Mouse (Mus musculus): ENCODE data around the gene Slc35a3.
A peak's percentile ranks its signal among the peaks of the same experiment; 100 is the strongest.
"Not testable (repeated sequence)": the region's sequence is repeated elsewhere in the genome, so short reads cannot be mapped to it uniquely, and the experiment has no call there.

Slc35a3 gene

GRCm38 (mm10) chr3:116712436-116712881 is at the start of gene Slc35a3:
Gene Slc35a3 (minus strand): TSS chr3:116712831.
- DNase-seq (ENCODE audit: low spot score): peak; percentile 24

- no peak for DNase-seq (ENCODE audit: low spot score)
Measured at GRCm38 (mm10) chr3:116752818-116753217, 40.2 kb upstream of the Slc35a3 start.

DNA sequence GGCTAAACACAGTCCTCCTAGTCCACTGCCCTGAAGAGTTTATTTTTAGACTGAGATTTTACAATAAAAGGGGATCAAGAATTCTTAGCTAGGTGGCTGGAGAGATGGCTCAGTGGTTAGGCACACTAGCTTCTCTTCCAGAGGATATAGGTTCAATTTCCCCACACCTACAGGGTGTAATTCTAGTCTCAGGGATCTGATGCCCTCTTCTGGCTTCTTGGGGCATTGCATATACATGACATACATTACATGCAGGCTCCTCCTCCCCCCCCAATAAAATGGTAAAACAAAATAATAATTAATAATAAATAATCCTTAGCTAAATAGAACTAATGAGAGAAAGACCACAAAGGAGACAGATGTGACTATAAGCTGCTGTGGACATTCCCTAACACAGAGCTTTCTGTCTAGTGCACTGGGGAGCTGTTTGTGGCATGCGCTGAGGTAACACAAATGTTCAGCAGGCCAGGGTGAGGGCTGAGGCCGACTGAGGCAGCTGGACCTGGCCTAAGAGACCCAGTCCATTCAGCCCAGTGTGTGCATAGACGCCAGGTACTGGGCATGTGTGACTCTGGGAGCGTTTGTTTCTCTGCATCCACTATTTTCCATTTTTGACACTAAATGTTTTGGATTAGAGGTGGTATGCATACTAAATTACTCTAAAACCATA is 38.7 kb upstream of the Slc35a3 start:
- DNase-seq (ENCODE audit: low spot score): peak; percentile 41

- DNase-seq (ENCODE audit: low spot score): peak; percentile 43
Measured at GRCm38 (mm10) chr3:116748391-116749170, 36.0 kb upstream of the Slc35a3 start.

GRCm38 (mm10) chr3:116747648-116748047 is 35.0 kb upstream of the Slc35a3 start:
- DNase-seq (ENCODE audit: low spot score): not testable (repeated sequence)

GRCm38 (mm10) chr3:116740963-116741362 is 28.3 kb upstream of the Slc35a3 start:
- DNase-seq (ENCODE audit: low spot score): no peak

GRCm38 (mm10) chr3:116740106-116740505 is 27.5 kb upstream of the Slc35a3 start:
- no peak for DNase-seq (ENCODE audit: low spot score)

DNA sequence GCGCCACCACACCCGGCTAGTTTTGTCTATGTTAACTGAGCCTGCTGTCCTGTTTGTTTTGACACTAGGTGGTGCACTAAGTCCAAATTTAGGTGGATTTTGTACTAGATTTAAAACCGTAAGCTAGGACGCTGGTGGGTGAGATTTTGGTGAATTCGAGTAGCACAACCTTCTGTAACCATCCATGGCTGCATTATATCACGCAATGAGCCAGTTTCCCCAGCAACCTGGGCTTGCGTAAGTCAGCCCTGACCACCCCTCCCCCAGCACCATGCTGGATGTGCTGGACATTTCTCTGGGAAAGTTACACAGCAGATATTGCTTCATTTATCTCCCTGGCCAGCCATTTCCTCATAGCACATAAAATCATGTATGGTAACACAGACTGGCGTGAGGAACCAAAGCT is 24.7 kb upstream of the Slc35a3 start:
- peak; percentile 28 for DNase-seq (ENCODE audit: low spot score)

- peak; percentile 38 for DNase-seq (ENCODE audit: low spot score)
Measured at GRCm38 (mm10) chr3:116729483-116730174, 17.0 kb upstream of the Slc35a3 start.

DNA sequence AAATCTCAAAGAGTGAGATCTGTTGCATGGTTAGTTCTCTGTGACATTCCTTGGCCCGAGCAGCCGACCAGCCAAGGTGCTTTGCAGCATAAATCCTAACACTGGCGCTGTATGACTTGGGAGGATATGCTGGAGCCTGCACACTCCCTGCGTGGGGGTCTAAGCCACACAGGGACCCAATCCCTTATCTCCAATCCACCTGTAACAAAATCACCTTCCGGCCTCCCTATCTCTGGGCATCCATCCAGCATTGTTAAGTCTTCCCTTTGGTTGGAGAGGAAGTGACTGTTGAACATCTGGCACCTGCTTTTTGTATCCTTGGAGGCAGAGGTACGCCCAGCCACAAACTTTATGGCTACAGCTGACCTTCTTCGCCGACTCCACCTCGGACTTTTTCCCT is 14.2 kb upstream of the Slc35a3 start:
- DNase-seq (ENCODE audit: low spot score): no peak

DNA sequence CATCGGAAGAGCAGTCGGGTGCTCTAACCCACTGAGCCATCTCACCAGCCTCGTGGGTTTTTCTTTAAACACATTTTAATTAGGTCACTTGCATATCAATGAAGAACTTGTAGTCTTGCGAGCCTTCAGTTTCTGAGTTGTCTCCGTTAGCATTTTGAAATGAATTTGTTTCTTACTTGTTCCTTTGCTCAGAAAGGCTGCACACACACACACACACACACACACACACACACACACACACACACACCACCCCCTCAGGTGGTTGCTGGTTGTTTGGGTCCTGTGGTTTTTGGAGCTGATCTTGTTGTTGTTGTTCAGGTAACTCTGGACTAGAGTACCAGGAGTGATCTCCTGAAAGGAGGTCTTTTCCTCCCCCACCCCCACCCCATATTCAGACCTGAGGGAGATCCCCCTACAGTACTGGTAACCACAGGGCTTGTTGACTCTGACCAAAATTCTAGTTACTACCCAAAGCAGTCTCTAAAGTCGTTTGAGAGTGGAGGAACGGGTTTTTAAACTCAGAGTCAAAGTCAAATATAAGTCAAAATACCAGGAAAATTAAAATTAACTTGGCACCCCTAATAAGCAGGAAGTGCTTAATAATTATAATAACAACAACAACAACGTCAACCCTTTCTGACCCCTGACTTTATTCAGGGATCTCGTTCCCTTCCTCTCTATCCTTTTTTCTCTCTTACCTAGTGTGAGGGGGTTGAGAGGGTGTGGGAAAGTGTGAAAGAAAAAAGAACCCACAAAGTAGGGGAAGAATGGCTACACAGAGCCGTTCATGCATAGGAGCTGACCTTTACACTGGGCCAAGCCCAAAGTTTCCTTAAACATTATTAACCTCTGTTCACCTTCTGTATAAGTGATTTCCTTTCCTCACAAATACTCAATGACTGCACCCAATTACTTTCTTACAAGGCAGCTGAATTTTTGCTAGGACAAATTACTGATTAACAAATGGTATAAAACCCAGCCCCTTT is 11.2 kb upstream of the Slc35a3 start:
- no peak for DNase-seq (ENCODE audit: low spot score)

DNA sequence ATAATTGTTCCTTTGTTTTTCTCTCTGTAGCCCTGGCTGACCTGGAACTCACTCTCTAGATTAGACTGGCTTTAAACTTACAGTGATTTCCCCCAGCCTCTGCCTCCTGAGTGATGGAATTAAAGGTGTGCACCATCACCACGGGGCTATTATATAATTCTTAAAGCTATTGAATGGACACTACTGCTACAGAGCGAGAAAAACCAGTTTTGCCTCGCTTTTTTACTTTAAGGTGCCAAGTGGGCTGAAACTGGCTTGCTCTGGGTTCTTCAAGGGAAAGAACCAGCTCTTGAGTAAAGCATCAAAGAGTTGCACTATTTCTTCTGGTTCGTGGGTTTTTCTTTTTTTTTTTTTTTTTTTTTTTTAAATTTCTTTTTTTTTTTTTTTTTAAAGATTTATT is 10.3 kb upstream of the Slc35a3 start:
- DNase-seq (ENCODE audit: low spot score): no peak

DNA sequence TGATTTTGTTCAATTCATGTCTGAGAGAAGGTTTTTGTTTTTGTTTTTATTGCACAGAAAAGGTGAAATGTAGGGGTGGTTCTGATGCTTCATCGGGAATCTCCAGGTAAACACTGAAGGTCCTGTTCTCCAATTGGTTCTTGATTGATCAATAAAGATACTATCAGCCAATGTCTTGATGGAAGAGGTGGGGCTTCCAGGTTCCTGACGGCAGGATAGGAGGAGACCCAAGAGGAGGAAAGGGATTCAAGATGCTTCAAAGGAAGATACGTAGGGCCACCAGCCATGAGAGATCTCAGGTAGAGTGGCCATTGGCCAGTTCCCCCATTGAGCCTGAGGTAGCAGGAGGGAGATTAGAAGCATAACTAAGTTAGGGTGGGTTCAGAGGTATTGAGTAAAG is 6.3 kb upstream of the Slc35a3 start:
- DNase-seq (ENCODE audit: low spot score): no peak

DNA sequence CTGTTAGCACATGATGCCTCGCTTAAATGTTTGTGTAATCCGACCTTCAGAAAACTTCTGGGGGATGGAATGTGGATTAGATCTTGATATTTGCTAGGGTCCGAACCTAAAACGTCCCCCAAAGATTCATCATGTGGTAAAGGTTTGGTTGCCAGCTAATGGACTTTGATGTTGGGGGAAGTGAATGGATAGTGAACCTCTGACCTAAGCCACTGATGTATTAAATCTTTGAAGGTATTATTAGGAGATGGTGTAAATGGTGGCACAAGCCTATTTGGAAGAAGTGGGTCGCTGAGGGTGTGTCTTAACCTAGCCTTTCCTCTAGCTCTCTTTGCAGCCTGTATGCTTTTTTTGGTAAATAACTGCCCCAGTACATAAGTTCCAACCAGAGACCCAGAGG is 400 bp upstream of the Slc35a3 start:
- no peak for DNase-seq (ENCODE audit: low spot score)

GRCm38 (mm10) chr3:116711624-116712435 is 801 bp downstream of the Slc35a3 start:
- peak; percentile 69 for DNase-seq (ENCODE audit: low spot score)

DNA sequence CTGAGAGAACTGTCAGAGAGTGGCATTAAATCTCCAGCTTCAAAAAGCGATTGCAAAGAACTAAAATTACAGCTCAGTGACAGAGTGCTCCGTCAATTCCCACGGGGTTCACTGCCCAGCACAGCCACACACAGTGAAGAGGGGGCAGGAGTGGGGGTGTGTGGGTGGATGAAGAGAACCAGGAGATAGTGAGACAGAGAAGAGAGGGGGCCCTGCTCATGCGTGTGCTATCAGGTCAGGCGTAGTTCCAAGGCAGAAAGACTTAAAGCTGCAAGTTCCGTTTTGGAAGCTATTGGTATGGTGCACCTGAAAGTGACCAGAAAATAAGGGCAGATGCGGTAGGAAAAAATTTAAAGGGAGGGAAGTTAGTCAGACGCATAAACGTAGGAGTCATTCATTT is 1.7 kb downstream of the Slc35a3 start:
- peak; percentile 9 for DNase-seq (ENCODE audit: low spot score)

GRCm38 (mm10) chr3:116705637-116706204 is 6.9 kb downstream of the Slc35a3 start:
- no peak for DNase-seq (ENCODE audit: low spot score)

DNA sequence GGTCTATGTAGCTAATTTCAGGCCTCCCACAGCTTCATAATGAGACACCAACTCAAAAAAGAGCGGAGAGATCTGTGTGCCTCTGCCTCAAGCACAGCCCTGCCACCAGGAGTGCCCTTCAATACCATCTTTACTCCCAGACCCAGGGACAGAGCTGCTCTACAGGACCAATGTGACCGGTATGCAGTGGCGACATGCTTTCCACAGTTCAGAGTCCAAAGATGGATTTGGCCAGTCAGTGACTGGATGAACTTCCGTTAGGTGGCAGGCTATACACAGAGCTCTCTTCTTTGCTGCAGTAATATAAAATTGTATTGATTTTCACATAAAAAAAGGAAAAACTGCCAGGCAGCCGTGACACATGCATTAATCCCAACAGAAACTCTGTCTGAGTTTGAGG is 8.8 kb downstream of the Slc35a3 start:
- no peak for DNase-seq (ENCODE audit: low spot score)

- DNase-seq (ENCODE audit: low spot score): no peak
Measured at GRCm38 (mm10) chr3:116702647-116703272, 9.9 kb downstream of the Slc35a3 start.

DNA sequence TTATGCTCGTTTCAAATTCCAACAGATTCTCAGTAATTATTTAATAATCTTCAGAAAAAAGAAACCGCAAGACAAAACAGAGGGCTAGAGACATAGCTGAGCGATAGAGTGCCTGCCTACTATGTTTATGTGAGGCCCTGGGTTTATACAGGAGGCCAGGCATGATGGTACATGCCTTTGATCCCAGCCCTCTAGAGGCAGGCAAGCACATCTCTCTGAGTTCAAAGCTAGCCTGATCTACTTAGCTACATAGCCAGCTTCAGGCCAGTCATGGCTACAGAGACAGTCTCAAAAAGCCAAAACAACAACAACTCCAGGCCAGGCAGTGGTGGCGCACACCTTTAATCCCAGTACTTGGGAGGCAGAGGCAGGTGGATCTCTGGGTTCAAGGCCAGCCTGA is 11.0 kb downstream of the Slc35a3 start:
- DNase-seq (ENCODE audit: low spot score): no peak

Measured in MN1 (cell line).